Mouse (Mus musculus) lung, adult 2 months (tissue): ENCODE measurements around the gene Pltp. TPM values are rescaled to one million over a fixed set of nuclear protein-coding genes. Genes with fewer than 3 reads are reported as not detected.
A peak's percentile ranks its signal among the peaks of the same experiment; 100 is the strongest.

Experiments used
- DNase-seq: peaks from one replicate; pipeline ENCODE4 v3.0.0; 2022
- H3K4me1 ChIP-seq: fragments of 200-500 bp; 2 replicates; pipeline ENCODE4 v1.6.1; 2011; ENCODE audit warnings: low read length; ENCODE audit not compliant: control insufficient read depth, insufficient read depth
- H3K4me3 ChIP-seq: fragments of 200-500 bp; replicated peaks from 2 replicates; pipeline ENCODE3; 2011; ENCODE audit warnings: low read depth, mild to moderate bottlenecking, control low read depth, low read length; ENCODE audit errors: extremely low read depth
- CTCF ChIP-seq: fragments of 200-500 bp; IDR thresholded peaks from 2 replicates; pipeline ENCODE4 v1.5.1; 2011; ENCODE audit warnings: mild to moderate bottlenecking, low read length, control low read depth; ENCODE audit not compliant: insufficient read depth
- POLR2A ChIP-seq: fragments of 200-500 bp; IDR thresholded peaks from 2 replicates; pipeline ENCODE4 v1.6.1; 2011; ENCODE audit warnings: low read depth, mild to moderate bottlenecking, control low read depth, low read length, borderline replicate concordance; ENCODE audit errors: extremely low read depth
- WGBS: fragments of 180-500 bp; shearing (Covaris S2); methylation state at CpG from one replicate; pipeline ENCODE4 v1.1.7; 2018; 5-methylcytosine and 5-hydroxymethylcytosine counted together
- polyA plus RNA-seq: library from polyadenylated mRNA; depleted of rRNA; stranded (reverse); fragments of >200 nt; gene quantifications from 2 replicates; pipeline ENCODE4 v1.2.3, GENCODE M21; 2012

The Pltp gene
- polyA plus RNA-seq, 1 experiment = 873 TPM

DNA sequence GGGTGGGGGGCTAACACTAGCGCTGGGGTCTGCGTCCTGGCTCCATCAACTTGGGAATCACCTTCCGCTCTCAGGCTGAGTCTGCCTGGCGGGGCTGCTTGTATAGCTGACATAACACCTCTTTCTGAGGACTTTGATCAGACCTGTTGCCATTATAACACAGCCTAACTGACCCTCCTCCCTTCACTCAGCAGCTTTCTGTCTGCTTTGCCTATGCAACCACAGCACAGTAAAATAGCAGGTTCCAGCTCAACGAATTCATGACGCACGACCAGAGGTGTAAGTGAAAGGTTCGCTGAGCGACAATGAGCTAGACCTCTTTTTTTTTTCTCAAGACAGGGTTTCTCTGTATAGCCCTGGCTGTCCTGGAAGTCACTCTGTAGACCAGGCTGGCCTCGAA lies 26.5 kb downstream of the Pltp start:
- H3K4me3 ChIP-seq = no peak overlapping the region
- no peak for TF ChIP-seq POLR2A
- no peak for TF ChIP-seq CTCF
- peaks cover 9% of the 10 kb centered on the region for H3K4me1 ChIP-seq
- 86% methylated on average over 10 of the region's 10 CpGs for WGBS
- DNase-seq = no peak

DNA sequence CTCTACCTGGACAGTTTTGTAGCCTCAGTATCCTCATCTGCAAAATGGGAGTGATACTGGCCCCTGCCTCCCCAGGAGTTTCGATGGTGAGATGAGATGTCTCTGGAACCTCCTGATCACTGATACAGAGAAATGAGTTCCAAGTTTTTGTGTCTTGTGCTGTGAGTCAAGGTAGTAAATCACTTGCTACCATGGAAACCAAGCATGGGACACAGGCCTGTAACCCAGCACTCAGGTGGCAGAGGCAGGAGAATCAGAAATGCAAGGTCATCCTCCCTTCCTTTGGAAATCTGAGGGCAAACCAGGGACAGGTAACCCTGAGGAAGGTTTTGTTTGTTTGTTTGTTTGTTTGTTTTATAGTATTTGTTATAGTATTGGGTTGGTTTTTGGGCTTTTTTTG lies 28.4 kb downstream of the Pltp start:
- Histone ChIP-seq H3K4me1 (peaks cover 2% of the 10 kb centered on the region; the same call in 1 of the 2 replicates), H3K4me3 (no peak overlapping the region)
- 90% methylated on average over 1 of the region's 1 CpGs for WGBS
- no peak for DNase-seq
- no peak for TF ChIP-seq POLR2A
- TF ChIP-seq CTCF = no peak

DNA sequence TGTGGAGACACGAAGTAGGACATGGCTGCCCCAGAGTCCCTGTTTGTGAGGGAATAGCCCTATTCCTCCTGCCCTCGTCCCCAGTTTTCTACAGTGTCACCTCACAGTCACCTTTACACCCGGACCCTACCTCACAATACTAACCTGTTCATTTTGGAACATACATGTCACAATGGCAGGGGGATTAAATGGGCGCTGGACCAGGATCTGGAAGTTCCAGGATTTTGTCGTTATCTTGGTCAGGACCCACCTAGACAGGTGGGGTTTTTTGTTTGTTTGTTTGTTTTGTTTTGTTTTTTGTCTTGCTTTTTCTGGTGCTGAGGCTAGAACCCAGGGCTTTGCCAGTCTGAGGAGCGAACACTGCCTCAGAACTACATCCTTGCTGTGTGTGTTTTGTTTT lies 29.1 kb downstream of the Pltp start, which contains the start of gene Spata25:
Spata25 (minus strand) TSS at position 101 of the 400 bp plus-strand sequence.
- Histone ChIP-seq H3K4me1 (peaks cover 2% of the 10 kb centered on the region; the same call in 1 of the 2 replicates), H3K4me3 (no peak within 1 kb of the TSS)
- WGBS = 86% methylated on average over 6 of the region's 6 CpGs
- DNase-seq = no peak
- TF ChIP-seq POLR2A (no peak), CTCF (no peak)

DNA sequence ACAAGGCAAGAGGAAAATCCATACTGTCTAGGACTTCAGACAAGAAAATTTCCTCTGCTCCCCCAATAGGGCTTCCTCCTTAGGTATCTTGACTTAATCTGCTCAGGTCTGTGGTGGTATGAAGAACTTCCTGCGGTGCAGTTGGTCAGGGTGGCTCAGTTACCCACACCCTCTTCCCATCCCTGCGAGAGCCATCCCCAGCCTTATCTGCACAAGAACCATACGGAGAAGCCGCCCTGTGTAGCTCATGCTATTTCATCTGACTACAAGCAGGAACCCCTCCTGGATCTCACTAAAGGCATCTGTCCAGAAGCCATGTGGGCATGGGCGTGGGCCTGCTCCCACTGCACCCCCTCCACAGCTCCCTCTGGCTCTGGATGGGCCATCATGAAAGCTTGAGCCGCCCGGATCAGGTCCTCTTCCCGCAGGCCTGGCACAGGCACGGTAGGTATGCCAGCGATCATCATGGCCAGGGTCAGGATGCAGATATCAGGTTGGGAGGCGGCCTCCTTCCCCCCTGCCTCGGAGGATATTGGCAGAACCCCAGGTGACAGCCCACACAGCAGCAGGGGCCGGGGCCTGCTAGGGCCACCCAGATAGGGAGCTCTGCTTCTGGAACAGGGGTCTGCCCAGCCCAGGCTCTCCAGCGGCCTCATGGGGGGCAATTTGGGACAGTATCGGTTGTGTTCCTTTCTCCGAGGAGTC lies 30.2 kb downstream of the Pltp start:
- H3K4me3 ChIP-seq = no peak overlapping the region
- TF ChIP-seq CTCF = no peak
- no peak for TF ChIP-seq POLR2A
- 84% methylated on average over 16 of the region's 16 CpGs for WGBS
- H3K4me1 ChIP-seq = no peaks in the 10 kb centered on the region
- no peak for DNase-seq

DNA sequence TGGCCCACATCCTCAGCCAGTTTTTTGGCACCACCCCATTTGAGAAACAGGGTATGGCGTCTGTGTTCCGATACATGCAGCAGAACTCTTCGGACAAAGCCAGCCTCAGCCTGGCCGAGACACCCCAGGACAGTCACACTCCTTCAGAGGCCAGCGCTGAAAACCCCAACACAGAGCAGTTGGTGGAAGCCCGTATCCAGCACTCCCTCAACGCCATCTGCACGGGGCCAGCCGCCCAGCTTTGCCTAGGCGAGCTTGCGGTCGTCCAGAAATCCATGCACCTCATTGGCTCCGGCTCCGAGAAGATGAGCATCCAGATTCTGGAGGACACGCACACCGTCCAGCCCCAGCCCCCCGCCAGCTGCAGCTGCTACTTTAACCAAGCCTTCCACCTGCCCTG lies 32.0 kb downstream of the Pltp start:
- H3K4me3 ChIP-seq = no peak overlapping the region
- H3K4me1 ChIP-seq = no peaks in the 10 kb centered on the region; the same call in 1 of the 2 replicates
- TF ChIP-seq CTCF (no peak), POLR2A (no peak)
- DNase-seq = no peak
- 94% methylated on average over 17 of the region's 17 CpGs for WGBS

DNA sequence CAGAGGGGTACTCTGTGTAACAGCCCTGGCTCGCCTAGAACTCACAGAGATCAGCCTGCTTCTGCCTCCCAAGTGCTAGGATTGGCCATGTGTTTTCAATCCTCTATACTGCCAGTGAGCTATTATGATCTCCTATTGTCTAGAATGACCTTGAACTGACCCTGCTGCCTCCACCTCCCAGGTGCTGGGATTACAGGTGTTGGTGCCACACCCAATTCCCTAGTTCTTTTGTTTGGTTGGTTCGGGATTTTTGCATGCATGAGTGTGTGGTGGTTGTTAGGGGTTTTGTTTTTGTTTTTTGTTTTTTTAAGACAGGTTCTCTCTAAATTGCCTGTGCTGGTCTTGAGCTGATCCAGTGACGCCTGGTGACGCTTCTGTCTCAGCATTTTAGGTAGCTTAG lies 33.5 kb downstream of the Pltp start:
- no peak for DNase-seq
- WGBS = 87% methylated on average over 4 of the region's 4 CpGs
- TF ChIP-seq POLR2A = no peak
- no peak for TF ChIP-seq CTCF
- H3K4me1 ChIP-seq = no peaks in the 10 kb centered on the region; the same call in 1 of the 2 replicates
- H3K4me3 ChIP-seq = no peak overlapping the region

DNA sequence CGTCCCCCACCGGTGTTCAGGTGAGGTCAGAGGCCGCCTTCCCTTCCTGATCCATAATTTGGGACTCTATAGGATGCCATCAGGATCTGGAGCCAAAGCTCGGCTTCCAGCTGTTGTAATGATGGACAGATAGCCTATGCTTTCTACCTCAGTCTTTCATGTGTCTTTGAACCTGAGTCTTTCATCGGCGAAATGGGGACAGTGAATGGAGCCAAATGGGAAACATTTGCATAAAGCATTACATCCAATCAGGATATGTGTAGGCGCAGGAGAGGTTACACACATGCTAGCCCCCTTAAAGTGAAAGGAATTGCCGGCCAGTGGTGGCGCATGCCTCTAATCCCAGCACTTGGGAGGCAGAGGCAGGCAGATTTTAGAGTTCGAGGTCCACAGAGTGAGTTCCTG lies 34.3 kb downstream of the Pltp start:
- H3K4me3 ChIP-seq = peak overlapping the region; percentile 93
- WGBS = under 1% methylated on average over 10 of the region's 10 CpGs
- no peak for DNase-seq
- H3K4me1 ChIP-seq = no peaks in the 10 kb centered on the region; the same call in 1 of the 2 replicates
- TF ChIP-seq POLR2A = no peak
- no peak for TF ChIP-seq CTCF

DNA sequence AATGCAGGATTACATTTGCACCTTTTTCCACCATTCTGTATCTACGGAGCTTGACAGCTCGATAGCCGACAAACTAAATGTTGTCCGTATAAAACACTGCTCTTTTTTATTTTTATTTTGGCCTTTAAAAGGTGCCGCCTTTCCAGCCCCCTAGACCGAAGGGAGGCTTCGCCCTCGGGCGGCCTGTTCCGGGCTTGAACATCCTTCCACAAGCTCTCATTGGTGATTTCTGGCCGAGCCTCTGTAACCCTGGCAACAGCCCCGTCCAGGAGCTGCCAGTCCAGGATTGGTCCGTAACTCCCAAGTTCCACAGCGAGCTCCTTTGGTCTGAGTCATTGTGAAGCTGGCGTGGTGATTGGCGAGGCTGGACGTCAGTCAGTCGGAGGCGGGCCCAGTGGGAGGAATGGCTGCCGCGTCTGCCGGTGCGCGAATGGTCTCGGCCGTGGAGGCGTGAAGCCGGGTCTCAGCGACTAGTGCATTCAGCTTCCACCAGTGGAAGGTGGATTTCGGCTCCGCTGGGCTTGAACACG lies 34.8 kb downstream of the Pltp start, which contains the start of gene Zswim1:
Zswim1 (plus strand) TSS at position 51 of the 530 bp plus-strand sequence.
- TF ChIP-seq CTCF (no peak), POLR2A (peak; percentile 83; the same call in 1 of the 2 replicates)
- DNase-seq = peak; percentile 100
- H3K4me3 ChIP-seq = peak within 1 kb of the TSS; percentile 93
- H3K4me1 ChIP-seq = no peaks in the 10 kb centered on the region; the same call in none of the 2 replicates
- WGBS = 1% methylated on average over 32 of the region's 32 CpGs

DNA sequence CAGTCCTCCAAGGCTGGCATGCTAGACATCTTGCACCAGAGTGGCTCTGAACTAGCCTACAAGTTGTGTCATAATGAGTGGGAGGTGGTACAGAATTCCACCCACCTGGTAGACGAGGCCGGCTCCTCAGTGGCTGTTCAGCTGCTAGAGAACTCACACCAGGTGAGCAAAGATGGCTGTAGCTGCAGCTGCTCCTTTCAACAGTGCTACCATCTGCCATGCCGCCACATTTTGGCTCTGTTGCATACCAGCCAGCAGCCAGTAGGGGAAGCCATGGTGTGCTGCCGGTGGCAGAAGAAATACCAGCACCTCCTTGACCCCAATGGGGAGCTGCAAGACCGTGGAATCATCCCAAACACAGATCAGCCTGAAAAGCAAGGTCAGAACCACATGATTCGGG lies 36.5 kb downstream of the Pltp start:
- Histone ChIP-seq H3K4me3 (no peak overlapping the region), H3K4me1 (no peaks in the 10 kb centered on the region; the same call in none of the 2 replicates)
- TF ChIP-seq POLR2A (no peak), CTCF (no peak)
- DNase-seq = no peak
- WGBS = 86% methylated on average over 6 of the region's 6 CpGs

DNA sequence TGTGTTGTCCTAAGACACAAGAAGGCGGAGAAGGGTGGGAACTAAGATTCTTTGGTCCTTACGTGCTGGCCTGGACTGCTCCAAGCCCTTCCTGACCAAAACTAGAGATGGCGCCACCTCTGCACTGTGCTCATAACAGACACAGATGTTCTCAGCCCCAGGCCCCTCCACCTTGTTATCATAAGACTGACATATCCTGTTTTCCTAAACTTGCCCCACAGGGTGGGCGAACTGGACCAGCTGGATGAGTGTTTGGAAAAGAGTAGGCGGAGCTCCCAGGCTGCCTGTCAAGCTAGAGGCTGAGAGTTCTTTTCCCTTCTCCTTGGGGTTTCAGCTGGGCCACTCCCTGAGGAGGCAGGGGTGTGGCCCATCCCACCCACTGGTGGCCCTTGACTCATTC lies 39.8 kb downstream of the Pltp start:
- DNase-seq = no peak
- TF ChIP-seq POLR2A (no peak), CTCF (no peak)
- 56% methylated on average over 5 of the region's 5 CpGs for WGBS
- H3K4me3 ChIP-seq = no peak overlapping the region
- no peaks in the 10 kb centered on the region; the same call in none of the 2 replicates for H3K4me1 ChIP-seq
